Mouse (Mus musculus) heart, postnatal 10 days (tissue): Measurements from ENCODE around the gene Med14. TPM values are rescaled to one million over a fixed set of nuclear protein-coding genes. Genes with fewer than 3 reads are reported as not detected.

Experiments
- DNase-seq, 2 experiments: peaks; one replicate each; pipeline ENCODE4 v3.0.0; 2021
- intact Hi-C: fragments of 180-260 bp; cut with DNase I; formaldehyde crosslinking; loops from one replicate; pipeline ENCODE4 v1.15.1; 2025
- total RNA-seq, 2 experiments: library from RNA; stranded (reverse); gene quantifications; 2 replicates each; pipeline ENCODE4 v1.2.3; 2021

The Med14 gene
- total RNA-seq, 2 experiments from 2014 or later: 34.8 to 36.7 TPM

DNA sequence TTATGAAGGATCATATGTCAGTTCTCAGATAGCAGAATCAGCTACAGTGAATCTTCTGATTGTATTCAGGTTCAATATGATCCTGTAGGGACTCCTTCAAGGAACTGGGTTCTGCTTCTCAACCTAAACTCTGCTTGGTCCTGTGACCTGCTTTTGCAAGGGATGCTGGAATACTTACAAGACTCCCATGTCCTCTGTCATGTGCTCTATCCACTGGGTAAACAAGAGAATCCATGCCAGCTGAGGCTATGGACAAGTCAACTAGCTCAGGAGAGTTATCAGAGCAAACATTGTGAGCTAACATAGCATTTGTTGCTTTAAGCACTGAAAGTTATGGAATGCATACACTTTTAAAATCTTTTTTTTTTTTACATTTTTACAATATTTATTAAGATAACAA, 75.8 kb downstream of the Med14 start:
- DNase-seq: no peak
- intact Hi-C loops: no loop called here

DNA sequence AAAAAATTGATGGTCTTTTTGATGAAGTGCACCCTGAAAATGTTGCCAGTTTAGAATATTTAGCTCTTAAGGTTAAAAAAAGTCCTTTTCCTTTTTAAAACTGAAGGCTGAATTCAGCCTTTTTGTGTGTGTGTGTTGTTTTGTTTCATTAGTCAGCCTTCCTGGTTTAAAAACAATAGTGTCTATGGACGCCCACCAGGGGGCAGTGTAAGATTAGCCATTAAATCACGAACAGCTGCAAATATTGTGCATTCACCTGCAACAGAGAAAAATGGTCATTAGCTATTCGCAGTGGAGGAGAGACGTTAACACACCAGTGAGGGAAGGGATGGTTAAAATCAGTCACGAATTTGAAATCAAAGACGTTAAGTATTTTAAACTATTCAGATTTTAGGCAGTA, 84.5 kb downstream of the Med14 start:
- intact Hi-C loops: loop anchor here (2.0 to 10.0 kb wide), 4 partner anchors 117 to 977 kb away; no protein-coding TSS in a partner anchor
- DNase-seq: peak; percentile 73 to 81

GRCm38 (mm10) chrX:12673054-12673775, 88.7 kb downstream of the Med14 start, which contains the start of gene 1810030O07Rik:
TSS of gene 1810030O07Rik (minus strand) at chrX:12673668.
- intact Hi-C loops: loop anchor here (10.0 kb wide), 1 partner anchor 982 kb away; no protein-coding TSS in a partner anchor
- peak; percentile 91 to 92 for DNase-seq

DNA sequence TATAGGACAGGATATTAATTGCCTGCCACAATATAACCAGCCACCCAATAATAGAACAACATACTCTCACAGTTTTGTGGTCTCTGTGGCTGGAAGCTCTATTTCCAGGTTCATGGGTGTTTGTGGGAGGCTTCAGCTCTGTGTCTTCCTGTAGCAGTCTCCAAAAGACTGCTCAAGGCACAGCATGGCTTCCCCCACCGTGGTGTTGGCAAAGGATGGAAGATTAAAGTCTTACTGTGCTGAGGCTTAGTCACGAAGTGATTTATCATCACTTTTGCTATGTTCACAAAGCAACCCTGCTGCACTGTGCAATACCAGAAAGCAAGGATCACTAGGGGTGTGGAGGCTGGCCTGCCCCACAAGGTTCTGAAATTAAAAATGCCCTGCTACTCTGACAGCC, 108.0 kb downstream of the Med14 start:
- intact Hi-C loops: no loop called here
- DNase-seq: no peak

DNA sequence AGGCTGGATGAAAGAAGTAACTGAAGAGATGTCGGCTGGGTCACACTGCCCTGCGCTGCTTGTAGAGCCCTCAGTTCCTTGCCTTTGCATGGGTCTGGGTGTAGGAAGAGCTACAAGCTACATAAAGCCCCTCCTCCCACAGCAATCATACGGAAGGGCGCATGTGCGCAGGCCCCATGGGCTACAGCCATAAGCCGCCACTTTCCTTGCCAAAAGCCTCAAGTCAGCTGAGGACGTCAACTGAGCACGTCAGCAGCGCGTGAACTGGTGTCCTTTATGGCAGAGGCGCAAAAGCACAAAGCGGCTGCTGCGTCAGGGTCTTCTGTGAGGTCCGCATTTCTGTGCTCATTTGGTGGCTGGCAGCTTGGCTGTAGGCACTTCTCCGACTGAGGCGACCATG, 110.0 kb downstream of the Med14 start:
- DNase-seq: no peak

DNA sequence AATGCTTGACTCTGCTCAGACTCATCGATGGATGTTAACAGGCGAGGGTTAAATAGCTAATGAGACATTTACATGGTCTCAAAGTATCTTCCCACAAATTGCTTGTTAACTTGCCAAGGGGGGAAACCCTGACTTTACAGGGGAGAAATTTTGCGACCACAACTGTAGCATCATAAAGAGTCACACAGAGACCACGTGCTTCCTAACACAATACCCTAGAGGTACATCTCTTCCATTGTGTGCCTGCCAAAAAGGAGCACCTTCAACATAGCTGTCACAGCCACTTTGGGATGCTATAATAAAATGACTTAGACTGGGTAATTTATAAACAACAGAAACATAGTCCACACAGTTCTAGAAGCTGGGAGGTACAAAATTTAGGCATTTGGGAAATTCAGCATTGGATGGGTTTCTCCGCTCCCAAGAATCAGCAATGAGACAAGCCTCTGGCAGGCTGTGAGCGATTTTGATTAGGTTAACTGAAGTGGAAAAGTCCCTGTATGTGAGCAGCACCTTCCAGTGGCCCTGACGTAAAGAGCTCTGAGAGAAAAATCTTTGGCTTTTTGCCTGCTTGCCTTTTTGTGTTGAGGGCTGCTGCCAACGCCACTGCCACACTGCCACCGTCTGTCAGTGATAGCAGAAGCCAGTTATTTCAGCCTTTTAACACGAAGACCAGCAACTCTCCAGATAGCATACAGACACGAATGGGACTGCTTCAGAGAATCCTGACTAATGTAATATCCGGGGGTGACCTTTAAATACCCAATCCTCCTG, 116.2 kb downstream of the Med14 start:
- intact Hi-C loops: loop anchor here (2.0 to 10.0 kb wide), 2 partner anchors 105 to 531 kb away; no protein-coding TSS in a partner anchor
- DNase-seq: peak; percentile 33 to 34

More for the DNA sequence above, 110.0 kb downstream of the Med14 start:
- intact Hi-C loops: no loop called here

DNA sequence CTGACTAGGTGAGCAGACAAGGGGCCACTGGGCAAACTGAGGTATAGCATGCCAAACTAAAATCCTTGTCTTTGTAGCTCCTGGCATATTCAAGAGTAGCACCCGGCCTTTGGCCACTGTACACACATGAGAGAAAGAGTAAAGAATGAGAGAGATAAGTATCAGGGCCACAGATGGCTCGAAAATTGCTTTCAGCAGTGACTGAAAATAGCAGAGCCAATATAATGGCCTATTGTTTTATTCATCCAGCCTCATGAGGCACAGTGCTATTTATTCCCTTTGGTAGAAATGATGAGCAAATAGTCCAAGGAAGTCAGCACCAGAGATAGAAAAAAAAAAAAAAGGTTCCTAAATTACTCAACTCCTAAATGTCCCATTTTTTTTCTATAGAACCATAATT, 116.9 kb downstream of the Med14 start:
- no peak for DNase-seq
- intact Hi-C loops: loop anchor here (10.0 kb wide), 1 partner anchor 530 kb away; no protein-coding TSS in a partner anchor

Other genes with a start within 250 kb of the Med14 start
- 10 to 100 TPM; 28.5 to 28.8 TPM for gene Atp6ap2, start 174.3 kb downstream of the Med14 start, total RNA-seq
- 10 to 100 TPM; 13.2 to 14.9 TPM for gene 1810030O07Rik, start 88.4 kb downstream of the Med14 start, total RNA-seq